Mouse (Mus musculus): ENCODE data around the gene Ccnt1.

Ccnt1 gene

DNA sequence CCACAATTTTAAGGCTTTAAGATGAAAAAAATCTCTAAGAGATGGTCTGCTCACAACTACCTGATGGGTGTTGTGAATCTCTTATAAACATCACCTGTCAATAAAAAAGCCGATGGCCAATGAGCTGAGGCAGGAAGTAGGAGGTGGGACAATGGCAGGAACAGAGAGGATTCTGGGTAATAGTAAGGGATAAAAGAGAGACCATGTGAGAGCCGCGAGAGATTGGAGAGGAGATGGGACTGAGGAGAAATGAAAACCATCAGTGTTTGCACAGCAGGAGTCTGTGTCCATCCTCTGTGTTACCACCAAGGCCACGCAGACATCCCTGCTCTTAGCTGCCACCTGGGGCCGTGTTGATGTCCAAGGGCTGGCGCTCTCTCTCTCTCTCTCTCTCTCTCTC is 63.4 kb downstream of the Ccnt1 start:
- no peak for DNase-seq

DNA sequence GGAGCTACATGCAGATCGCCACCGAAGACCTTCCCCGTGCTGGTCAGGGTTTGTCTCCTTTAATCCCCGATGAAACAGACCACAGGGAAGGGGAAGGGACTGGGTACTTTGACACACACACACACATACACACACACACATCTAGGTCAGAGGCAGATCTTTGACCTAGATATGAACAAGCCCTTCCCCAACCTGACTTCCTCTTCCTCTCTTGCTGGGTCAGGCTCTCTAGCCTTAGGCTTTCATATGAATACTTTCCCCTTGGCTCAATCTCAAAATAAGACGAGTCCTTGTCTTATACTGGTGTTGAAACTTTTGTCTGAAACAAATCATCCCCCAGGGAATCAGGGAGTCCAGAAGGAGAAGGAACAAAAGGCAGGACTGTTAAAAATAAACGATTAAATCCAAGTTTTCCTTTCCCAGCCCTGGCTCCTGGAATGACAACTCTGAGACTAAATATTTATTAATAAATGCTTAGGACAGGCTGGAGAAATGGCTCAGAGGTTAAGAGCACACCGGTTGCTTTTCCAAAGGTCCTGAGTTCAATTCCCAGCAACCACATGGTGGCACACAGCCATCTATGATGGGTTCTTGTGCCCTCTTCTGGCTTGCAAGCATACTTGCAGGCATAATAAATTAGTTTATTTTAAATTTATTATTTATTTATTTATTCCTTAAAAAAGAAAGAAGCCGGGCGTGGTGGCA is 64.3 kb downstream of the Ccnt1 start:
- no peak for DNase-seq

DNA sequence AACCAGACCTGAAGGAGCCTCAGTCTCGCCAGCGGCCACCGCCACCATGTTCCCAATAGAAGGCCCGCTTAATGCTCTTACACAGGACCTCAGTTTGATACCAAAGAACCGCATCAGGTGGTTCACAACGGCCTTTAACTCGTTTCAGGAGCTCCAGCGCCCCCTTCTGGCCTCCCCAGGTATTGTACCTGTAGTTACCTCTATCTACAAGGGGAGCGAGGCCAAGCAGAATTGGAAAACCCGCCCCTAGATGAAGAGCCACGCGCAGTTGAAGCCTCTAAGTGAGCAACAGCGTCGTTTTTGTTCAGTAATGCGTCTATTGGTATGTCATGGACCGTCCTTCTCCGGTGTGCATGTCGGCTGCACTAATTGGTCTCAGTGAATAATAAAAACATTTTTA is 66.2 kb downstream of the Ccnt1 start:
- peak; percentile 45 to 82 for DNase-seq

DNA sequence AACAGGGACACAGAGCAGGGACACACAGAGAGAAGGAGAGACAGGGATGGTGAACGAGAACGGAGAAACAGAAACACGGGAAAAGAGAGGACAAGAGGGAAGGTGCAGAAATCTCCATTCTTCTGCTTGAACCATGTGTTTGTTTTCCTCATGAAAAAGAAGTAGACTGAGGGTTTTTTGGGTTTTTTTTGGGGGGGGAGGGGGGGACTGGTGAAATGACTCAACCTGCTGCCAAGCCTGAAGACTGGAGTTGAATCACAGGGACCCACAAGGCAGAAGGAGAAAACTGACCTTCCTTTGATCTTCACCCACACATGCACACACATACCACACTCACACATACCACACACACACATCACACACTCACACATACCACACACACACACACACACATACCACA is 67.4 kb downstream of the Ccnt1 start:
- no peak for DNase-seq

DNA sequence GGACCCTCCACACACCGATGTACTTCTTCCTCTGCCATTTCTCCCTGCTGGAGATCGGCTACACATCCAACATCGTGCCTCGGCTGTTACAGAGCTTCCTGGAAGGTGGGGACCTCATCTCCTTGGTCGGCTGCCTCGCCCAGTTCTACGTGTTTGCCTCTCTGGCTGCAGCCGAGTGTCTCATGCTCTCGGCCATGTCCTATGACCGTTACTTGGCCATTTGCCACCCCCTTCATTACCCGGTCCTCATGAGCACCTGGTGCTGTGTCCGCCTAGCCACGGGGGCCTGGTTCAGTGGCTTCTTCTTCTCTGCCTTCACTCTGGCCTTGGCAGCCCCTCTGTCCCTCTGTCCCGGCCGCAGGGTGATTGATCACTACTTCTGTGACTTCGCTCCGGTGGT is 73.1 kb downstream of the Ccnt1 start:
- DNase-seq: no peak

DNA sequence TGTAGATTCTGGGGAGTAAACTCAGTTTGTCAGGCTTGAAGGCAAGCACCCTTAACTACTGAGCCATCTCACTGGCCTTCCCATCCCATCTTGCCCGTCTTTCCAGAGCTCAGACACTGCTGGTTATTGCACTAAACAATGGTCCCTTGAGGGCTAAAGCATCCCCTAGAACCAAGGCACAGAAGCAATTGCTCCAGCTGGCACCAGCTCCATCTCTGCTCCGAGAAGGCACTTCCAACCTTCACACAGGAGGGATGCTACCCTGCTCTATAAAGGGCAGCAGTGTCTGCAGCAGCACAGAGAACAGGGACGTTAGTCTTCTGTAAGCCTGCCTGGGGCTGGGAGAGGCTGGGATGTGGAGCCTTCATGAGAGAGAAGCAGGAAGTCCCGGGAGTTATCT is 78.6 kb downstream of the Ccnt1 start, which contains the start of gene Olfr279:
Olfr279 (plus strand) TSS at position 301 of the 400 bp plus-strand sequence.
- DNase-seq: no peak

DNA sequence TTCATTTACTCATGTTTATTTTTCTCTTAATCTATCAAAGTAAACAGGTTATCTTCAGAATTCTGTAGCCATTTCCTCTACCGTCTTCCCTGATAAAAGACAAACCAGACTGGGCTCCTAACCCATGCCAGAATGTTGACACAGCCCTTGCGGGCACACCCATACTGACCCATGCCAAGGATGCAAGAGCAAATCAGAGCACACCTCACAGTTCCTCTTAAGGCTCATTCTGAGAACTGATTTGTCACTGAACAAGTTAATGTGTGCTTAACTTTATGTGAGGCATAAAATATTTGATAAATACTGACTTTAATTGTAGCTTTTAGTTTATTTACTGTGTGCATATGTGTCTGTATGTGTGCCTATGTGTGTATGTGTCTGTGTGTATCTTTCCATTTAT is 79.4 kb downstream of the Ccnt1 start:
- DNase-seq: no peak

Measured in spleen, adult 18-20 months (tissue).